Mouse (Mus musculus): ENCODE measurements around the gene Hhat. TPM values are rescaled to one million over a fixed set of nuclear protein-coding genes. Genes with fewer than 3 reads are reported as not detected.

Hhat gene
- total and polyA plus RNA-seq, 3 experiments, result 0.39 to 1.0 TPM; not detected in 1

GRCm38 (mm10) chr1:192598380-192598779 is 172.6 kb downstream of the Hhat start:
- Histone ChIP-seq H3K79me2 (ENCODE audit: control insufficient read depth, insufficient read depth, low read length, poor library complexity) (no peaks in the 10 kb centered on the region), H3K9ac (ENCODE audit: control insufficient read depth, low read depth, low read length, poor library complexity, severe bottlenecking) (no peak overlapping the region), H3K9me3 (replicated peaks; ENCODE audit: insufficient read depth, low read length) (no peaks in the 10 kb centered on the region), H3K36me3 (ENCODE audit: control insufficient read depth in 1 of 2, insufficient read depth in 2 of 2, low read length in 2 of 2) (no peaks in the 10 kb centered on the region), H3K27me3 (ENCODE audit: control insufficient read depth in 1 of 2, insufficient read depth in 2 of 2, low read length in 2 of 2) (peaks cover 0 to 5% of the 10 kb centered on the region in 2 experiments; a peak in 2 of 4 replicates), H3K27ac (ENCODE audit: control insufficient read depth, low read depth, low read length) (no peak overlapping the region), H3K4me1 (ENCODE audit: control insufficient read depth in 1 of 2, insufficient read depth in 2 of 2, low read length in 2 of 2) (no peaks in the 10 kb centered on the region), H3K4me3 (ENCODE audit: control insufficient read depth in 1 of 2, insufficient read depth in 1 of 2, low read depth in 2 of 2, low read length in 2 of 2) (no peak overlapping the region)
- TF ChIP-seq SMC3 (IDR thresholded peaks at IDR 0.05; ENCODE audit: low read depth, low read length) (peak; percentile 91), RAD21 (IDR thresholded peaks at IDR 0.05; ENCODE audit: low read depth, low read length) (peak; percentile 94), CTCF (IDR thresholded peaks at IDR 0.05 in 2 of 3, conservative IDR thresholded peaks at IDR 0.05 in 1 of 3; ENCODE audit: control insufficient read depth in 1 of 3, insufficient read depth in 1 of 3, low read depth in 2 of 3, low read length in 3 of 3, poor library complexity in 1 of 3, severe bottlenecking in 1 of 3) (peak; percentile 53 to 86 (median 85)), ZC3H11A (IDR thresholded peaks at IDR 0.05; ENCODE audit: low read depth, low read length) (peak; percentile 88), USF2 (IDR thresholded peaks at IDR 0.05; ENCODE audit: borderline replicate concordance in 1 of 2, insufficient read depth in 1 of 2, low read depth in 1 of 2, low read length in 2 of 2) (no peak)
- DNase-seq (ENCODE audit: low read depth, low spot score), result peak; percentile 72

DNA sequence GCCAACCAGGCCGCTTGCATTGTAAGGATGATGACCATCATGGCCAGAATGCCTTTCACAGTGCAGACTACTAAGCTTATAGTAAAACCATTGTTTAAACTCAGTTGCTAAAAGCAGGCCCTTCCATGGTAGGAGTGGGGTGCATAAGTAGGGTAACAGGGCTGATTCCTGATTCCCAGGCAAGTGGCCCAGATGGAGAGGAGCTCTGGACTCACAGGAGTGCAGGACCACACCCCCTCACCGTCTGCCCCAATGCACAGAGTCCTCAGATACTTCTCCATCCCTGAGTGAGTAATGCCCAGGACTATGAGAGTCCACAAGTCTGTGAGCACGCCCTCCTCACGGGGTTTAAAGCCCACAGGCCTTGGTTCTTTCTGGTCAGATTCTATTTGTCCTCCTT is 175.6 kb downstream of the Hhat start:
- DNase-seq (ENCODE audit: low read depth, low spot score), result no peak
- H3K27me3 ChIP-seq (ENCODE audit: control insufficient read depth in 1 of 2, insufficient read depth in 2 of 2, low read length in 2 of 2), result 0 out of 4 replicates have a peak, but pooled peaks cover 0 to 2% of the 10 kb centered on the region in 2 experiments
- no peaks in the 10 kb centered on the region for H3K36me3 ChIP-seq (ENCODE audit: control insufficient read depth in 1 of 2, insufficient read depth in 2 of 2, low read length in 2 of 2)
- H3K27ac ChIP-seq (ENCODE audit: control insufficient read depth, low read depth, low read length), result no peak overlapping the region
- H3K4me3 ChIP-seq (ENCODE audit: control insufficient read depth in 1 of 2, insufficient read depth in 1 of 2, low read depth in 2 of 2, low read length in 2 of 2), result no peak overlapping the region
- no peaks in the 10 kb centered on the region for H3K79me2 ChIP-seq (ENCODE audit: control insufficient read depth, insufficient read depth, low read length, poor library complexity)
- H3K9ac ChIP-seq (ENCODE audit: control insufficient read depth, low read depth, low read length, poor library complexity, severe bottlenecking), result no peak overlapping the region
- TF ChIP-seq KAT2A (conservative IDR thresholded peaks at IDR 0.05; ENCODE audit: low read depth, low read length) (no peak), MYC (IDR thresholded peaks at IDR 0.05; ENCODE audit: low read depth, low read length) (no peak), HCFC1 (IDR thresholded peaks at IDR 0.05; ENCODE audit: low read depth, low read length) (no peak), POLR2A (IDR thresholded peaks at IDR 0.05; ENCODE audit: control insufficient read depth in 1 of 2, insufficient read depth in 1 of 2, low read depth in 1 of 2, low read length in 2 of 2, poor library complexity in 1 of 2) (no peak), BHLHE40 (IDR thresholded peaks at IDR 0.05; ENCODE audit: borderline replicate concordance, low read depth, low read length) (no peak), MAX (IDR thresholded peaks at IDR 0.05; ENCODE audit: low read length) (no peak), ETS1 (IDR thresholded peaks at IDR 0.05; ENCODE audit: low read depth, low read length) (no peak), CHD2 (IDR thresholded peaks at IDR 0.05; ENCODE audit: low read length) (no peak), ELF1 (IDR thresholded peaks at IDR 0.05; ENCODE audit: low read depth, low read length) (no peak), ZKSCAN1 (IDR thresholded peaks at IDR 0.05; ENCODE audit: low read depth, low read length) (no peak), TCF12 (IDR thresholded peaks at IDR 0.05; ENCODE audit: low read depth, low read length) (no peak), SIN3A (IDR thresholded peaks at IDR 0.05; ENCODE audit: low read length) (no peak), NELFE (IDR thresholded peaks at IDR 0.05; ENCODE audit: low read depth, low read length) (no peak), UBTF (IDR thresholded peaks at IDR 0.05; ENCODE audit: borderline replicate concordance, insufficient read depth, low read depth, low read length) (no peak), E2F4 (IDR thresholded peaks at IDR 0.05; ENCODE audit: borderline replicate concordance, low read depth, low read length) (no peak), MAZ (IDR thresholded peaks at IDR 0.05; ENCODE audit: low read depth, low read length) (no peak), GABPA (IDR thresholded peaks at IDR 0.05; ENCODE audit: low read depth, low read length) (no peak), MXI1 (IDR thresholded peaks at IDR 0.05; ENCODE audit: low read depth, low read length) (no peak), SMC3 (IDR thresholded peaks at IDR 0.05; ENCODE audit: low read depth, low read length) (no peak)
- H3K9me3 ChIP-seq (replicated peaks; ENCODE audit: insufficient read depth, low read length), result no peaks in the 10 kb centered on the region
- no peaks in the 10 kb centered on the region for H3K4me1 ChIP-seq (ENCODE audit: control insufficient read depth in 1 of 2, insufficient read depth in 2 of 2, low read length in 2 of 2)

Measured in MEL (cell line).